Mouse (Mus musculus) thymus, postnatal 4 days (tissue): ENCODE measurements around the gene Aurka.

Experiments used
- DNase-seq: peaks from one replicate; pipeline ENCODE4 v3.0.0; 2021

Gene Aurka

GRCm38 (mm10) chr2:172380513-172380912 lies 10.2 kb upstream of the Aurka start:
- no peak for DNase-seq

GRCm38 (mm10) chr2:172378332-172378731 lies 8.0 kb upstream of the Aurka start:
- peak; percentile 89 for DNase-seq

DNA sequence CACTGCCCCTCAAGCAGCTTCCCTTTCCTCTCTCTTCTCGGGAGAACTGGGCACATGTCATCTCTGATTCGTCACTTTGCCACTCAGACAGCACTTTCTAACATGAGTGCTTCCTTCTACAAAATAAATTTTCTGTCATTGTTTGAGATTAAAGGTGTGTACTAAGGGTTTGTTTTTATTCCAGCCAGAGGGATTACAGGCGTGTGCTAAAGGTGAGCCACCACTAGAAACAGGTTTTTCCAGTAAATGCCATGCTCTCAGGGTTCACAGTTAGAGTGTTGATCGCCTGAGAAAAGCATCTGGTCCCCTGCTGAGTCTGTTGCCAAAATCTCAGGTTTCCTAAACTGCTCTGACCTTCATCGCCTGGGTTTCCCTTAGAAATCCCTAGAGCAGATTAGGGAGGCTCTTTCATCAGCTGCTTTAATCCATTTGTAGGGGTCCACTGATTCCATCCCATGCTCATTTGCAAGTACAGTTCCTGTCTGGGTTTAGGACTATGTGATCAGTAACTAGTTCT lies 6.7 kb upstream of the Aurka start:
- no peak for DNase-seq

DNA sequence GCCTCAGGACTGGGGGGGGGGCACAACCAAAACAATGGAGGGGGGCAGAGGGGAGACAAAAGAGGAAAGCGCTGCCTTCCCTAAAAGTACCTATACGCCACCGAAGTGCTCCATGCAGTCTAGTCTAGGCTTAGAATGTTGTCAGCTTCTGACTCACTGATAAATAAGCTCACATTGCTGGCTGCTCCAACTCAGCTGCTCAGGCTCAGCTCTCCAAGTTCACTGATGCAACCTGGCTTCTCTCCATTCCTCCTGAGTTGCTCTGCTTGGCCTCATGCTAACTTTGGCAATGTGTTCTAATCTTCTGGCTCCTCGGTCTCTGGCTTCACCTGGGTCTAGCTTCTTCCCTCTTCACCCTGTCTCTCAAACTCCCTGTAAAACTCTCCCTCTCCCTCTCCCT lies 6.2 kb upstream of the Aurka start:
- no peak for DNase-seq

DNA sequence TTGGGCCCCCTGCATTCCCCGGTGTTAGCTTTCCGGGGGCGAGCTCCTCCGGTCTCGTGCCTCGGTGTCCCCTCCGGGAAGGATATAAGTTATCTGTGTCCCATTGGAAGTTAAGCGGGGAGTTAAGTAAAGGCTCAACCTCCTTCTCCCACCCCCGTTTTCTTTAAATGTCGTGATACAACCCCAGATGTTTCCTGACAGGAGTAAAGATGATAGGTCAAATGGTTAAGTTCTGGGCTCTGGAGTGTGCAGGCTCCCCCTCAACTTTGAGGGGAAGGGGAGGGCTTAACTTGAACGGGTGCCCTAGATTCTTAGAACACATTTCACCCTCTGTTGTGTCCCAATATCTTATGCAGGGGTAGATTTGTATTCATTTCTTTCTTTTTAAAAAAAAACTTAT lies 923 bp upstream of the Aurka start:
- no peak for DNase-seq

- DNase-seq, result no peak
Measured at GRCm38 (mm10) chr2:172363176-172363575, 7.2 kb downstream of the Aurka start.

DNA sequence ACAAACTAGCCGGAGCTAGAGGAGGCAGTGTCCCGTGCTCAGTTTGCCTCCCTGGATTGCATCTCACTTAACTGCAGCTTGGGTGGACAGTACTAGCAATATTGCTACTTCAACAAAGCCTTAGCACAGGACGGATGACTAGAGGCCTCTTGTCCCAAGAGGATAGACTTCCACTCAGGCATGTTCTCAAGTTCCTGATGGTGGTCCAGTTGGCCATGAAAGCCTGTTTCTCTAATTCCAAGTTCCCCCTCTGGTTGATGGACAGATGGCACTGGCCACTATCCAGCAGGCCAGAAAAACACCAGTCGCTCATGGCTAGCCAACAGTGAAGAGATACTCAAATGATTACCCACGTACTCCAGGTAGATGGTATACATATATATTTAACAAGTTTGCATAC lies 14.5 kb downstream of the Aurka start:
- DNase-seq, result no peak

DNA sequence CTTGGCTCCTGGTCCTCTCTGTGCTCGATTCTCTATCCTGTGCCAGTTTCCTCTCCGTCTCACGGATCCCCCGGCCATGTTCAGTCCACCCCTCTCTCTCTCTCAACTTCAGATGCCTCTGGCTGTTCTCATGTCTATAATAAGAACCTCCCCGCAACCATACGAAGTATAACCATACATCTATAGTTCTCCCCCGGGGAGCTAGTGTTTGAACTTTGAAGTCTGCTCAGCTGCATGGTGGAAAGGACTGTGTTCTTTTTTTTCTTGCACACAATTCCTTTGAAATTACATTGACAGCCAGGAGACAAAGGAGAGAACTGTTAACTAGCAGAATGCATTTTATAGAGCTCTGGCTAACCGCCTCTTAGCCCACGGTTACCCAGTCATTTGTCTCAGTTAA lies 15.6 kb downstream of the Aurka start:
- no peak for DNase-seq

- DNase-seq, result no peak
Measured at GRCm38 (mm10) chr2:172353218-172353617, 17.1 kb downstream of the Aurka start.

- no peak for DNase-seq
Measured at GRCm38 (mm10) chr2:172350773-172351172, 19.6 kb downstream of the Aurka start.

DNA sequence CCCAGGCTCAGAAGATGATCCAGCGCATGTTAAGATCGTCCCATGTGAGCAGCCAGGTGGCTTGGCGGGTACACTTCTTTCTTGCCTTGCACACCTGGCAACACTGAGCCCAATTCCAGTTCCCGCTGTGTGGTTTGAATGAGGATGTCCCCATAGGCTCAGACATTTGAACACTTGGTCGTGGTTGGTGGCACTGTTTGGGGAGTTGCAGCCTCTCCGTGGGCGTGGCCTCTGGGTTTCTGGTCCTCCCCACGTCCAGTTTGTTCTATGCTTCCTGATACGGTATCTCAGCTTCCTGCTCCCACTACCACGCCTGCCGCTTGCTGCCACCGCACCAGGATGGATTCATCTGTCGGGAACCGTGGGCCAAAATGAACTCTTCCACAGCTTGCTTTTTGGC lies 20.6 kb downstream of the Aurka start:
- no peak for DNase-seq

GRCm38 (mm10) chr2:172348297-172348950 lies 21.9 kb downstream of the Aurka start:
- DNase-seq, result no peak

GRCm38 (mm10) chr2:172346933-172347611 lies 23.3 kb downstream of the Aurka start:
- no peak for DNase-seq

GRCm38 (mm10) chr2:172346034-172346929 lies 24.1 kb downstream of the Aurka start:
- DNase-seq, result no peak

DNA sequence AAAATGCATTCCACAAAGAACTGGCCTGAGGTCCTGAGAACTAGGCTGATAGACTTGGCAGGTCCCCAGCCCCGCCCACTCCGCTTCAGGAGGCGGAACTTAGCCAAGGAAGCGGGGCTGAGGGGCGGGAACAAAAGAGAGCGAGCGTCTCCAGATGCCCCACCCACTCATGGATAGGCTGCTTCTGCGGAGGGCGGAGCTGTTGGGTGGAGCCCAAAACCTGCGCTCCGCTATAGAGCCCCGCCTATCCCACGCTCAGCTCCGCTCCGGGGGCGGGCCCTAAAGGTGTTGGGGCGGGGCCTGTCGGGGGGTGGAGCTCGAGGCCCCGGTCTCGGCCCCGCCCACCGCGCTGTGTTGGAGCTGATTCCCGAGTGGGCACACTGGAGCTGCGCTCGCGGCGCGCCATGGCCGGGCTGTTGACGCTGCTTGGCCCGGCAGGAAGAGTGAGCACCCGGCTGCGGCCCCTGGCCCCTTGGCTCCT lies 25.0 kb downstream of the Aurka start, which contains the start of gene Fam210b:
Gene Fam210b (plus strand): TSS at position 308 of the 481 bp plus-strand sequence.
- DNase-seq, result peak; percentile 99

- no peak for DNase-seq
Measured at GRCm38 (mm10) chr2:172344669-172345068, 25.7 kb downstream of the Aurka start.

DNA sequence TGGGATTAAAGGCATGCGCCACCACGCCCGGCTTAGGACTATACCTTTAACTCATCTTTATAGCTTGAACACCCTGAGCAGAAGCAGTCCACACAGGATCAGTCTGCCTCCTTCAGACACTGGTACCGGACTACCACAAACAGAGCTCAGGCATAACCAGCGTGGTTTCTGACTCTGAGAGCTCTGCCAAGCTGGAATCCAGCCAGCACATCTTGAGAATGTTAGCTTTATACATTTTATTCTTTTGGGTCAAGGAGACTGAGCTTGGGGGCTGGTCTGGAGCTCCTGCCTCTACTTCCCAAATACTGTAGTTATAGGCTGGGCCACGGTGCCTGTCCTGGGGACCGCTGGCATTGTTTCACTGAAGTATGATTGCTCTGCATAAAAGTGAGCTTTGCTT lies 26.6 kb downstream of the Aurka start:
- DNase-seq, result no peak

DNA sequence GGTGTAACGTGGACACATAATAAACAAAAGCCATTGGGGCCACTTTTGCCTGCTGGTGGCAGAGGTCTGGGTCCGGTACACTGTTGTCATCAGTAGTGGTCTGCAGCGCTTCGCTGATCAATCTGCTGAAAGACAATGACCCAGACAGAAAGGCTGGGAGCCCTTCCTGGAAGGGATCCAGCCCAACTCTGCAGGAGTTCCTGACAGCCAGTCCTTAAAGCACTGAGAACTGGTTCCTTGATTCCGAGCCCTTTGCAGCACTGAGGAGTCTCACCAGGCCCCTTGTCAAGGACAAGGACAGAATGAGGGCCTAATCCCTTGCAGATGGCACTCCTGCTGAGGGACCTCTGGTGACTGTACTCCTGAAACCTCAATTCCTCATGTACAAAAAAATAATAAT lies 28.7 kb downstream of the Aurka start:
- no peak for DNase-seq

GRCm38 (mm10) chr2:172340936-172341335 lies 29.4 kb downstream of the Aurka start:
- DNase-seq, result no peak

DNA sequence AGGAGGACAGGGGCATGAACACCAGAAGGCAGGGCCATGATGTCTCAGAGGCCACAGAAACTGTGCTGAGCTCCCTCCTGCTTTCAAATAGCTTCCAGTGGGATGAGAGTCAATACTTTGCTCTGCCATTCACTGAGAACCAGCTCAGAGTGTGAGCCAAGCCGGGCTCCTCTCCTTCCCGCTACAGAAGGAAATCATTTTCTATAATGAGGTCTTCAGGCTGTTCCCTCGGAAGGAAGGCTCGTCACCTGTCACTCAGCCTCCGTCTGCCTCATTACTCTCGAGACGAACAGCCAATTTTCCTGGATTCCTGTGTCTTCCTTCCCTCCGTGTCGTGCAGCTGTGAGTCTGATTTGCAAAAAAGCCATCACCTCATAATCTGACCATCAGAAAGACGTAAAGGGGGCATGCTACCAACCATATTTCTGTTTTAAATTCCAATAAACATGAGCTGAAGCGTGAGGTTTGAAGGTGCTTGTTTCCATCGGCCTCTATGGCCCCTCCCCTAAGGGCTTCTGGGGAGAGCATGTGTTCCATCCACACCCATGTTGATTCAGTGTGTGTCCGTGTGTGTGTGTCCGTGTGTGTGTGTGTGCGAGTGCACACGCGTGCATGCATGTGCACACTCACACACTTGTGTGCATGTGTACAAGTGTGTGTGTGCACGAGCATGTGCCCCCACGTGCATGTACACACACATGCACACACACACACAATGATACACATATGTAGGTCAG lies 32.0 kb downstream of the Aurka start:
- DNase-seq, result no peak

- DNase-seq, result peak; percentile 49
Measured at GRCm38 (mm10) chr2:172329179-172329578, 41.2 kb downstream of the Aurka start.

DNA sequence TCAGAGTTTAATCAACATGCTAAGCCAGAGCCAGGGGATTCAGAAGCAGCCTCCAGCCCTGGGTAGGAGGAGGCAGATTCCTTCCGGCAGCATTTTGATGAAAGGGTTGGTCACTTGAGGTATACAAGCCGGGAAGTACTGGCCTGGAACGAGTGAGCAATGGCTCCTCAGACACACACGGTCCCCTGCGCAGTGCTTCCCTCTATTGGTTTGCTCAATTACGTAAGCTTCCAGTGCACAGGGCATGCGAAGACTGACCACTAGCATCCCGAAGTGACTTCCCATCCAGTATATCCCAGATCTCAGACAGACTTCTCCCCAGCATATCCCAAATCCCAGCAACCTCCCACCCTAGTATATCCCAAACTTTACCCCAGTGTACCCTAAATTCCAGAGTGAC lies 42.1 kb downstream of the Aurka start:
- DNase-seq, result no peak

- peak; percentile 81 for DNase-seq
Measured at GRCm38 (mm10) chr2:172320878-172321277, 49.5 kb downstream of the Aurka start.
